Mouse (Mus musculus) liver, postnatal 0 days (tissue): ENCODE measurements around the gene Dpyd.

Experiments
- CTCF ChIP-seq: sonication (generic); IDR thresholded peaks from 2 replicates; pipeline ENCODE4 v1.5.1; 2016; ENCODE audit warnings: antibody characterized with exemption, low read depth
- EP300 ChIP-seq: IDR thresholded peaks from 2 replicates; pipeline ENCODE4 v1.6.1; 2016; ENCODE audit warnings: antibody characterized with exemption, low read depth, mild to moderate bottlenecking

GRCm38 (mm10) chr3:118590559-118590958 is 28.6 kb downstream of the Dpyd start:
- TF ChIP-seq CTCF (no peak), EP300 (no peak)
